Mouse (Mus musculus): ENCODE measurements around the gene Rnf24.

- no peak for TF ChIP-seq CTCF (IDR thresholded peaks at IDR 0.05; ENCODE audit: low read depth, low read length)
- no peak for TF ChIP-seq POLR2A (IDR thresholded peaks at IDR 0.05; ENCODE audit: extremely low read depth, insufficient read depth, low read length)
Observed at GRCm38 (mm10) chr2:131401794-131402495, 49.3 kb upstream of the Rnf24 start.
